Comparison of ENCODE assay signal across 8 mouse cellular contexts in the genomic region with DNA sequence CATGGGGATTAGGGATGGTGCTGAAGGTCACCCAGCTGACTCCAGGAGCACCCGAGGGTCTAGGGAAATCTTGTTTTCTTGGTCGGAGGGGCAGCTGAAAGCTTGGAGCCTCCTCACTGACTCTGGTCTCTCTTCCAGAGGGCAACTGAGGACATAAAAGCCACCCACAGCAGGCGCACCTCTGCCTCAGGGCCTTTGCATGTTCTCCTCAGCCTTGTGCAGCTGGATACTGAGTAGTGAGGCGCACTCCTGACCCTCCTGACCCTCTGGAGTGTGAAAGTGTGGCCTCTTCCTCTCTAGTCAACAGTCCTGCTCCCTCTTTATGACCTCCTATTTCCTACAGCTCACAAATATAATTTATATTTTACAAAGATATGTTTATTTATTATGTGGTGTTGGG. TPM values are rescaled to one million over a fixed set of nuclear protein-coding genes. Genes with fewer than 3 reads are reported as not detected.
A peak's percentile ranks its signal among the peaks of the same experiment; 100 is the strongest.
DNase-seq lines count a peak whose midpoint lies in the region; ATAC-seq lines count a peak whose summit lies in the region.

No protein-coding gene starts in this region.

- H3K27me3 ChIP-seq in midbrain, embryonic 10.5 days (ENCODE audit: low read depth, poor library complexity, severe bottlenecking): peaks cover 40% of the 10 kb centered on the region
- H3K27me3 ChIP-seq in midbrain, embryonic 11.5 days (ENCODE audit: control insufficient read depth, insufficient read depth, low read length): no peaks in the 10 kb centered on the region; the same call in 1 of the 2 replicates
- peaks cover 12% of the 10 kb centered on the region for H3K27me3 ChIP-seq in forebrain, embryonic 13.5 days
- H3K27me3 ChIP-seq in limb, embryonic 10.5 days (ENCODE audit: low read depth, poor library complexity, severe bottlenecking): peaks cover 15% of the 10 kb centered on the region; the same call in 1 of the 2 replicates
- no peaks in the 10 kb centered on the region for H3K27me3 ChIP-seq in splenic B cell, adult 2 months (ENCODE audit: control insufficient read depth, insufficient read depth, low read length, poor library complexity, severe bottlenecking)

- ATAC-seq in midbrain, embryonic 11.5 days (ENCODE audit: low FRiP score): no peak
- no peak for ATAC-seq in forebrain, embryonic 13.5 days

- H3K4me2 ChIP-seq in midbrain, embryonic 11.5 days: no peak overlapping the region
- peak overlapping the region; percentile 92 for H3K4me2 ChIP-seq in forebrain, embryonic 13.5 days

- H3K9ac ChIP-seq in midbrain, embryonic 11.5 days (ENCODE audit: low read length): no peak overlapping the region
- H3K9ac ChIP-seq in forebrain, embryonic 13.5 days: no peak overlapping the region

- no peak overlapping the region for H3K27ac ChIP-seq in midbrain, embryonic 10.5 days (replicated peaks)
- no peak overlapping the region for H3K27ac ChIP-seq in midbrain, embryonic 11.5 days (ENCODE audit: low read depth, low read length)
- no peak overlapping the region for H3K27ac ChIP-seq in forebrain, embryonic 13.5 days
- peak overlapping the region; percentile 40 for H3K27ac ChIP-seq in limb, embryonic 10.5 days

- no peak for DNase-seq in midbrain, embryonic 10.5 days (ENCODE audit: low spot score)
- no peak for DNase-seq in midbrain, embryonic 11.5 days (ENCODE audit: low spot score, missing footprints)
- DNase-seq in limb, embryonic 10.5 days (ENCODE audit: low spot score): no peak
- DNase-seq in splenic B cell, adult 2 months (ENCODE audit: low read depth, low spot score): peak; percentile 28
- DNase-seq in spleen, postnatal 14 days (ENCODE audit: low spot score in 2 of 2): no peak
- no peak for DNase-seq in frontal cortex, postnatal 25 days (ENCODE audit: low spot score in 2 of 2)
- DNase-seq in gastrocnemius, postnatal 25 days: no peak

- H3K4me1 ChIP-seq in midbrain, embryonic 10.5 days: peaks cover 23% of the 10 kb centered on the region
- peaks cover 5% of the 10 kb centered on the region for H3K4me1 ChIP-seq in midbrain, embryonic 11.5 days (ENCODE audit: control insufficient read depth, insufficient read depth, low read length)
- H3K4me1 ChIP-seq in forebrain, embryonic 13.5 days: peaks cover 17% of the 10 kb centered on the region
- peaks cover 28% of the 10 kb centered on the region for H3K4me1 ChIP-seq in limb, embryonic 10.5 days

- H3K36me3 ChIP-seq in midbrain, embryonic 10.5 days: no peaks in the 10 kb centered on the region
- H3K36me3 ChIP-seq in midbrain, embryonic 11.5 days (ENCODE audit: control insufficient read depth, insufficient read depth, low read length): no peaks in the 10 kb centered on the region
- H3K36me3 ChIP-seq in forebrain, embryonic 13.5 days (ENCODE audit: poor library complexity, severe bottlenecking): no peaks in the 10 kb centered on the region
- H3K36me3 ChIP-seq in limb, embryonic 10.5 days: no peaks in the 10 kb centered on the region
- no peaks in the 10 kb centered on the region; the same call in 1 of the 2 replicates for H3K36me3 ChIP-seq in splenic B cell, adult 2 months (ENCODE audit: control insufficient read depth, insufficient read depth, low read length, poor library complexity, severe bottlenecking)

- 88% methylated on average over 4 of the region's 4 CpGs for WGBS in midbrain, embryonic 10.5 days
- 71% methylated on average over 4 of the region's 4 CpGs for WGBS in midbrain, embryonic 11.5 days
- 88% methylated on average over 4 of the region's 4 CpGs for WGBS in forebrain, embryonic 13.5 days
- 73% methylated on average over 4 of the region's 4 CpGs for WGBS in limb, embryonic 10.5 days

- H3K4me3 ChIP-seq in midbrain, embryonic 10.5 days: peak overlapping the region; percentile 69
- no peak overlapping the region for H3K4me3 ChIP-seq in midbrain, embryonic 11.5 days (ENCODE audit: low read depth, low read length)
- no peak overlapping the region for H3K4me3 ChIP-seq in forebrain, embryonic 13.5 days
- no peak overlapping the region for H3K4me3 ChIP-seq in limb, embryonic 10.5 days

- H3K9me3 ChIP-seq in midbrain, embryonic 10.5 days (replicated peaks): no peaks in the 10 kb centered on the region
- no peaks in the 10 kb centered on the region for H3K9me3 ChIP-seq in midbrain, embryonic 11.5 days (ENCODE audit: control insufficient read depth, low read length)
- no peaks in the 10 kb centered on the region for H3K9me3 ChIP-seq in forebrain, embryonic 13.5 days (replicated peaks)
- no peaks in the 10 kb centered on the region for H3K9me3 ChIP-seq in limb, embryonic 10.5 days (replicated peaks)

RNA-seq across cellular contexts. Expression of a gene that starts 4.7 kb away (rescaled TPM):
- 0.86 and 0.94 TPM in 2 replicates for polyA plus RNA-seq in midbrain, embryonic 10.5 days (2016; fragmentation: Nextera tagmentation; extraction: Ambion mirVana)
- 0.87 and 1.6 TPM in 2 replicates for polyA plus RNA-seq in midbrain, embryonic 11.5 days (2014; fragmentation: Nextera tagmentation; extraction: Ambion mirVana)
- polyA plus RNA-seq in forebrain, embryonic 13.5 days (2015; fragmentation: Nextera tagmentation; extraction: Ambion mirVana): 1.3 and 1.7 TPM in 2 replicates
- polyA plus RNA-seq in limb, embryonic 10.5 days (2016; fragmentation: Nextera tagmentation; extraction: Ambion mirVana): 0.87 and 1.4 TPM in 2 replicates
- total RNA-seq in gastrocnemius, postnatal 25 days (2021): 10 to 100 TPM; 12.0 to 15.4 TPM

RNA-seq across cellular contexts. Expression of a gene that starts 35.0 kb away (rescaled TPM):
- polyA plus RNA-seq in midbrain, embryonic 10.5 days (2016; fragmentation: Nextera tagmentation; extraction: Ambion mirVana): not detected in 2 replicates
- 0.08 TPM in 1 of 2 replicates, not detected in the other for polyA plus RNA-seq in midbrain, embryonic 11.5 days (2014; fragmentation: Nextera tagmentation; extraction: Ambion mirVana)
- polyA plus RNA-seq in forebrain, embryonic 13.5 days (2015; fragmentation: Nextera tagmentation; extraction: Ambion mirVana): 0.11 TPM in 1 of 2 replicates, not detected in the other
- not detected in 2 replicates for polyA plus RNA-seq in limb, embryonic 10.5 days (2016; fragmentation: Nextera tagmentation; extraction: Ambion mirVana)
- not detected for total RNA-seq in gastrocnemius, postnatal 25 days (2021)
